Mouse (Mus musculus) heart, postnatal 25 days (tissue): ENCODE data around the gene Gm14406. TPM values are rescaled to one million over a fixed set of nuclear protein-coding genes. Genes with fewer than 3 reads are reported as not detected.
"Not testable (repeated sequence)": the region's sequence is repeated elsewhere in the genome, so short reads cannot be mapped to it uniquely, and the experiment has no call there.

ENCODE experiments used
- DNase-seq: peaks from one replicate; pipeline ENCODE4 v3.0.0; 2022; ENCODE audit warnings: low spot score
- intact Hi-C: fragments of 180-260 bp; cut with DNase I; formaldehyde crosslinking; loops from one replicate; pipeline ENCODE4 v1.15.1; 2025
- total RNA-seq, 2 experiments: library from RNA; stranded (reverse); gene quantifications; 2 replicates each; pipeline ENCODE4 v1.2.3; 2021

Gene Gm14406
- total RNA-seq: under 1 TPM; 0.60 to 0.73 TPM

DNA sequence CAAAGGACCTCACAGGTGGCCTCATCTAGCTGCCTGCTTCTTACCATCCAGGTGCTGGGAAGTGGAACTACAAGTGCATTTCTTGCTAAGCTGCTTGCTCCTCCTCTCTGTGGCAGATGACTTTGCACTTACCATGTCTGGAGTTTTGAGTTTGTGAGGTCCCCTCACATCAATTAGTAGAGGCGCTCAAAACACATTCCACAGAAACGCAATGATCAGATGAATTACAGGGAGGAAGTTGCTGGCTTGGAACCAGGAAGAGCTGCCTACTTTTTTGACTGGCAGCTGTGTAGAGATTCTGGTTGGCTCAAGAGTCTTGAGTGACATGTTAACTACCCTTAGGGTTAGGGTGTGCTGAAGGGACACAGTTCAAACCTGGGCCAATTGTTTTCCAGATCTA lies at the start of gene Gm14406:
Gene Gm14406, minus strand, starts transcription at position 213 of the 400 bp plus-strand sequence.
- DNase-seq, intact Hi-C loops: not testable (repeated sequence)

- DNase-seq, intact Hi-C loops: not testable (repeated sequence)
Measured at GRCm38 (mm10) chr2:177575141-177575540, 2.9 kb downstream of the Gm14406 start.

GRCm38 (mm10) chr2:177559365-177559764 lies 18.6 kb downstream of the Gm14406 start:
- intact Hi-C loops, DNase-seq: not testable (repeated sequence)

DNA sequence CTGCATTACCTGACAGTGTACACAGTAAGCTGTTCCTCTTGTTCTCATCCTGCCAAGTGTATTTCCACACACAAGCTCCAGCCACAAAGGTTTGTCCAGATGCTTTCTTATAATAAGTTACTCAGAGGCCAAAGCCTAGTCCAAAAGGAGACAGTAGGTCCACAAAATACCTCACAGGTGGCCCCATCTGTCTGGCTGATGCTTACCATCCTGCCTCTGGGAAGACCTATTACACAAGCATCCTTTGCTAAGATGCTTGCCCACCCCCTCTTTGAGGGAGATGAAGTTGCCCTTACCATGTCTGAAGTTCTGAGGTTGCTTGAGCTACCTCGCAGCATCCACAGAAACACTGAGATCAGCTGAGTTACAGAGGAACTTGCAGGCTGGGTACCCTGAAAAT lies 22.7 kb downstream of the Gm14406 start:
- DNase-seq, intact Hi-C loops: not testable (repeated sequence)

GRCm38 (mm10) chr2:177537717-177538116 lies 40.3 kb downstream of the Gm14406 start:
- DNase-seq, intact Hi-C loops: not testable (repeated sequence)

- intact Hi-C loops, DNase-seq: not testable (repeated sequence)
Measured at GRCm38 (mm10) chr2:177537141-177537540, 40.9 kb downstream of the Gm14406 start.

DNA sequence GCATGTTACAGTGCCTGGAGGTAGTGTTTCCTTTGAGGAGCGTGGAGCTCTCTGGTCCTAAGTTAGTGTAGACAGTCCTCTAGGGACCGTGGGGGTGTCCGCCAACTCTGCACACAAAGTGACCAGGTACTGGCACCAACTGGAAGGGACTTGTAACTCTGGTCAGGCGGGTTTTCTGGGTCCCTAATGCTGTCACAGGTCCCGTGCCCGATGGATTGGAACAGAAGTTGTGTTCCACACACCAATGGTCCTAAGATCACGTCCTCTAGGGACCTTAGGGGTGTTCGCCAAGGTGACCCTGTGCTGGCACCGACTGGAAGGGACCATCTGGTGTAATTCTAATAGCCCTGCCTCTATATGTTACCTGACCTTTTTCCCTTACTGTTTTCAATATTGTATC lies 42.1 kb downstream of the Gm14406 start:
- intact Hi-C loops: no loop called here
- no peak for DNase-seq

DNA sequence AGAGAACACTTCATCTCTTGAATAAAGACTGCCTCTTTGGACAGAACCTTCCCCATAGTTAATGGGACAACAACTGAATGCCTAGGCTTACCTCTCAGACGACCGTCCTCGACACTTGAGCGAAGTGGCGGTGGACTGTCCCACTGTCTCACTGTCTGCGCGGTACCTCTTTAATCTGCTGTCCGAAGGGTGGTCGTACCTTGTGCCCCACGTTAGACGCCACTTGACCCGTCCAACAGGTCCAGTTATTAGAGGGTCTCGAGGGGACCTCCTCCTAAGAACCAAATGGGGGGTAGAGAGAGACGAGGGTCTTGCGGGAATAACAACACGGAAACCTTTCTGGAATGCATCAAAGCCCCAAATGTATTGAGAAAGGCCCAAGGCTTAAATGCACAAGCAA lies 53.8 kb downstream of the Gm14406 start:
- intact Hi-C loops: not testable (repeated sequence)

DNA sequence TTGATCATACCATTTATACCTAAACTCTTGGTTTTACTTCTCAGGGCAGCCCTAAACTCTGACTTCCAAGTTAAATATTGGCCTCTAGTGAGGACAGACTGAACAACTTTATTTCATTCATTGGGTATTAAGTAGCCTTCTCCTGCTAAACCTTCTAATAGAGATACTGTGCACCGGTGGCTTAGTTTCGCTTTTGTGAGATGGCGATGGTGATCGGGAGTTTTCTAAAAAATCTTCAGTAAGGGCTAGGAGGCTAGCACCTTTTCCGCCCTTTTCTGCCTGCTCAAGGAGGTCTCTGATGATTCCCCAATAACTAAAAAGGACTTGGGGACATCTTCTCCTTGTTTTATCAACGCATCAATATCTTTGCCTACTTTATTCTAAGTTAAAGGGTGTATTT lies 54.3 kb downstream of the Gm14406 start:
- DNase-seq, intact Hi-C loops: not testable (repeated sequence)

More for the DNA sequence above, 53.8 kb downstream of the Gm14406 start:
- DNase-seq: not testable (repeated sequence)

GRCm38 (mm10) chr2:177523061-177523460 lies 54.9 kb downstream of the Gm14406 start:
- intact Hi-C loops: no loop called here
- no peak for DNase-seq

DNA sequence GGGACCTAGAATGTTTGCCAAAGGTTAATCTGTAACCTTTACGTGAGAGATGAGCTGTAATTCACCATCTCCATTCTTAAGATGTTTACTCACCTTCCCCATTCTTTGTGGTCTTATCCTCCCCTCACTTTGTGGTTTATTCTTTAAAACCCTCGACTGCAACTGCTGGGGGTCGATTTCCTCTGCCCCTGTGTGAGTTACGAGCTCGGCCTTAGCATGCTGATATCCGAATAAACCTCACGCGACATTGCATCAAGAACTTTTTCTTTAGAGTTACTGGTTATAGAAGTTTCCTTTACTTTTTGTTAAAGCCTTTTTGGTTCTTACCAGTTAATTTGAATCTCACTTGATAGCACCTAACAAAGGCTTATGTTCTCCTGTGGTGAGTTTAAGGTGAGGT lies 58.0 kb downstream of the Gm14406 start:
- no peak for DNase-seq
- intact Hi-C loops: no loop called here

Other genes starting within 250 kb of the Gm14406 start
- gene Gm14418, start 179.9 kb downstream of the Gm14406 start, total RNA-seq: 10 to 100 TPM; 17.2 to 18.4 TPM
- gene Zfp970, start 113.5 kb downstream of the Gm14406 start, total RNA-seq: 100 to 1,000 TPM; 492 to 508 TPM
- gene Gm14403, start 80.0 kb downstream of the Gm14406 start, total RNA-seq: 10 to 100 TPM; 77.7 to 82.1 TPM
- 10 to 100 TPM; 18.8 to 21.0 TPM for gene Gm14322, start 181.1 kb upstream of the Gm14406 start, total RNA-seq